In the genomic region with DNA sequence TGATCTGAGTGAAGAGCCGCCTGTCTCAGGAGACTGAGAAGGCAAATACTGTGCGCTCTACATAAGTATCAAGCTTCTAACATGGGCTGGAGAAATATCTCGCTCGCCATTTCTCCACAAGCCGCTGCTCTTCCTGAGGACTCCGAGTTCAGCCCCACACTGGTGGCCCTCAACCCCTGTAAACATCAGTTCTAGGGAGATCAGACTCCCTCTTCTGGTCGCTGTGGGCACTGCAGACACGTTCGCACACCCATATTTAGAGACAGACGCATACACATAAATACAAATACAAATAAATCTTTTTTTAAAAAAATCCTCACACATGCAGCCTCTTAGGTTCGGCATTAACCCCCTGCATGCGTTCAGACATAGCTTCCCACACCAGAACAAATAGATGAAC, we compare ENCODE assay signal across 10 mouse cellular contexts. TPM values are rescaled to one million over a fixed set of nuclear protein-coding genes. Genes with fewer than 3 reads are reported as not detected.
DNase-seq lines count a peak whose midpoint lies in the region; ATAC-seq and TF ChIP-seq lines count a peak whose summit lies in the region.
"Had no signal": no experiment of that assay in that cellular context is flagged by ENCODE, and none has a peak within 500 bp of the region (broad histone marks: within the 10 kb centered on the region; RNA-seq: fewer than 3 reads in every experiment).

No protein-coding gene starts in this region.

- no peaks in the 10 kb centered on the region for H3K9me3 ChIP-seq in lung, postnatal 0 days (ENCODE audit: low read length)
- H3K9me3 ChIP-seq in kidney, embryonic 15.5 days (replicated peaks), result no peaks in the 10 kb centered on the region
- H3K9me3 ChIP-seq: embryonic facial prominence, embryonic 10.5 days had no signal

- no peak overlapping the region for H3K4me2 ChIP-seq in lung, postnatal 0 days (replicated peaks; ENCODE audit: low read depth, low read length)
- H3K4me2 ChIP-seq in kidney, embryonic 15.5 days, result no peak overlapping the region

- H3K27me3 ChIP-seq in lung, postnatal 0 days (replicated peaks; ENCODE audit: insufficient read depth, low read length), result no peaks in the 10 kb centered on the region
- no peaks in the 10 kb centered on the region for H3K27me3 ChIP-seq in kidney, embryonic 15.5 days

- TF ChIP-seq CTCF in gastrocnemius, adult 2 months (IDR thresholded peaks at IDR 0.05), result peak; percentile 28
- TF ChIP-seq CTCF in lung, postnatal 0 days (IDR thresholded peaks at IDR 0.05), result peak; percentile 46

- no peak for ATAC-seq in lung, postnatal 0 days
- ATAC-seq in megakaryocyte-erythroid progenitor cell, adult 5-6 weeks (replicated peaks; ENCODE audit: low FRiP score, low TSS enrichment, poor library complexity, severe bottlenecking), result no peak
- ATAC-seq in kidney, embryonic 15.5 days (replicated peaks; ENCODE audit: low FRiP score), result no peak

- no peak for TF ChIP-seq EP300 in lung, postnatal 0 days (IDR thresholded peaks at IDR 0.05)

- DNase-seq in gastrocnemius, adult 2 months, result no peak
- no peak for DNase-seq in gastrocnemius, adult 8-10 months (ENCODE audit: low spot score in 2 of 2)
- no peak for DNase-seq in lung, postnatal 0 days (ENCODE audit: low spot score)
- no peak for DNase-seq in lung, postnatal 25 days (ENCODE audit: low spot score)
- DNase-seq in ZHBTc4 (ENCODE audit: low read depth, low spot score), result peak; percentile 82
- peak; percentile 28 for DNase-seq in retina, embryonic 14.5 days (ENCODE audit: low spot score)
- DNase-seq: heart, adult 11 months had no signal

- H3K4me3 ChIP-seq in gastrocnemius, adult 2 months, result no peak overlapping the region
- no peak overlapping the region for H3K4me3 ChIP-seq in lung, postnatal 0 days (ENCODE audit: low read depth, low read length)
- H3K4me3 ChIP-seq in kidney, embryonic 15.5 days (replicated peaks), result no peak overlapping the region
- H3K4me3 ChIP-seq: embryonic facial prominence, embryonic 10.5 days had no signal

- no peaks in the 10 kb centered on the region for H3K4me1 ChIP-seq in lung, postnatal 0 days (ENCODE audit: insufficient read depth, low read depth, low read length)
- H3K4me1 ChIP-seq in kidney, embryonic 15.5 days, result peaks cover 12% of the 10 kb centered on the region

- no peaks in the 10 kb centered on the region for H3K36me3 ChIP-seq in lung, postnatal 0 days (ENCODE audit: insufficient read depth, low read length)
- H3K36me3 ChIP-seq in kidney, embryonic 15.5 days, result no peaks in the 10 kb centered on the region
- H3K36me3 ChIP-seq: embryonic facial prominence, embryonic 10.5 days had no signal

- WGBS in lung, postnatal 0 days, result 86% methylated on average over 12 of the region's 12 CpGs
- WGBS in kidney, embryonic 15.5 days, result 90% methylated on average over 12 of the region's 12 CpGs

- H3K27ac ChIP-seq in gastrocnemius, adult 2 months, result no peak overlapping the region
- H3K27ac ChIP-seq in lung, postnatal 0 days (ENCODE audit: low read length), result no peak overlapping the region
- no peak overlapping the region for H3K27ac ChIP-seq in kidney, embryonic 15.5 days
- H3K27ac ChIP-seq: embryonic facial prominence, embryonic 10.5 days had no signal

- no peak overlapping the region for H3K9ac ChIP-seq in lung, postnatal 0 days (replicated peaks; ENCODE audit: low read depth)
- no peak overlapping the region for H3K9ac ChIP-seq in kidney, embryonic 15.5 days

- intact Hi-C loops in gastrocnemius, adult 2 months (cut with DNase I), result no loop called here

RNA-seq across cellular contexts. Expression of a gene that starts 41.3 kb away (rescaled TPM):
- total RNA-seq in gastrocnemius, adult 2 months (2021), result 10 to 100 TPM in 1 of 2 experiments, 1 to 10 TPM in 1; 9.6 to 11.5 TPM
- total RNA-seq in gastrocnemius, adult 8-10 months (2022), result 1 to 10 TPM; 6.8 to 9.4 (median 7.9) TPM
- polyA plus RNA-seq in lung, postnatal 0 days (2015; fragmentation: Nextera tagmentation; extraction: Ambion mirVana), result 3.4 and 4.7 TPM in 2 replicates
- 7.9 and 14.3 TPM in 2 replicates for total RNA-seq in megakaryocyte-erythroid progenitor cell, adult 5-6 weeks (2014; fragmentation: Nextera tagmentation)
- total RNA-seq in megakaryocyte-erythroid progenitor cell, adult 5-6 weeks (2017), result 14.1 and 16.3 TPM in 2 replicates
- 10.7 and 11.3 TPM in 2 replicates for polyA plus RNA-seq in kidney, embryonic 15.5 days (2015; fragmentation: Nextera tagmentation; extraction: Ambion mirVana)

RNA-seq across cellular contexts. Expression of a gene that starts 57.2 kb away (rescaled TPM):
- 10 to 100 TPM; 59.4 to 62.5 TPM for total RNA-seq in gastrocnemius, adult 2 months (2021)
- total RNA-seq in gastrocnemius, adult 8-10 months (2022), result 10 to 100 TPM; 64.2 to 79.1 (median 72.1) TPM
- polyA plus RNA-seq in lung, postnatal 0 days (2015; fragmentation: Nextera tagmentation; extraction: Ambion mirVana), result 60.0 and 69.6 TPM in 2 replicates
- 18.0 and 23.7 TPM in 2 replicates for total RNA-seq in megakaryocyte-erythroid progenitor cell, adult 5-6 weeks (2014; fragmentation: Nextera tagmentation)
- 11.0 and 20.4 TPM in 2 replicates for total RNA-seq in megakaryocyte-erythroid progenitor cell, adult 5-6 weeks (2017)
- 35.7 and 39.2 TPM in 2 replicates for polyA plus RNA-seq in kidney, embryonic 15.5 days (2015; fragmentation: Nextera tagmentation; extraction: Ambion mirVana)

Comparison
In these comparisons a context has a peak if more than half of its experiments do, and no peak if none do; other contexts are left out.
1. DNase-seq: peak in ZHBTc4 (single experiment) and retina, embryonic 14.5 days (single experiment); none in gastrocnemius, adult 2 months (single experiment), gastrocnemius, adult 8-10 months (0 of 2), lung, postnatal 0 days (single experiment) and lung, postnatal 25 days (single experiment).